Mouse (Mus musculus) layer of hippocampus, adult 9-10 months (tissue): ENCODE results near the gene Zfp874a.
"Not testable (repeated sequence)": the region's sequence is repeated elsewhere in the genome, so short reads cannot be mapped to it uniquely, and the experiment has no call there.

Experiments
- DNase-seq: peaks from one replicate; pipeline ENCODE4 v3.0.0; 2022; ENCODE audit warnings: low spot score

The Zfp874a gene

DNA sequence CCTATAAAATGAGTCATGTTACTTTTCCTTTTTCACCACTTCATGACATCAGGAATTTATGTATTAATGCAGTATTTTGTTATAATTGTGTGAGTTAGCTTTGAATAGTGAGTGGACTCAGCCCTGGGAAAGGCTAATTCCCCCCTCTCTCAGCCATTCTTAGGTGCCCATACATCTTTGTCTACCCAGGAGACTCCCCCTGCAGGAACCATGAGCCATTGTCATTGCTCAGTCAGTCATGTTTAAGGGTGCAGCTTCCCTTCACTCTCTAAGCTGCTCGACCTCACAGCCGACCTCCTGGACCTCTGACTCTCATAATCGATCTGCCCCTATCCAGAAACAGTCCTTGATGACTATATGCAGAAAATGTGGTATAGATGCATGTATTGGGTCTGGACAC is 75.2 kb downstream of the Zfp874a start:
- not testable (repeated sequence) for DNase-seq

DNA sequence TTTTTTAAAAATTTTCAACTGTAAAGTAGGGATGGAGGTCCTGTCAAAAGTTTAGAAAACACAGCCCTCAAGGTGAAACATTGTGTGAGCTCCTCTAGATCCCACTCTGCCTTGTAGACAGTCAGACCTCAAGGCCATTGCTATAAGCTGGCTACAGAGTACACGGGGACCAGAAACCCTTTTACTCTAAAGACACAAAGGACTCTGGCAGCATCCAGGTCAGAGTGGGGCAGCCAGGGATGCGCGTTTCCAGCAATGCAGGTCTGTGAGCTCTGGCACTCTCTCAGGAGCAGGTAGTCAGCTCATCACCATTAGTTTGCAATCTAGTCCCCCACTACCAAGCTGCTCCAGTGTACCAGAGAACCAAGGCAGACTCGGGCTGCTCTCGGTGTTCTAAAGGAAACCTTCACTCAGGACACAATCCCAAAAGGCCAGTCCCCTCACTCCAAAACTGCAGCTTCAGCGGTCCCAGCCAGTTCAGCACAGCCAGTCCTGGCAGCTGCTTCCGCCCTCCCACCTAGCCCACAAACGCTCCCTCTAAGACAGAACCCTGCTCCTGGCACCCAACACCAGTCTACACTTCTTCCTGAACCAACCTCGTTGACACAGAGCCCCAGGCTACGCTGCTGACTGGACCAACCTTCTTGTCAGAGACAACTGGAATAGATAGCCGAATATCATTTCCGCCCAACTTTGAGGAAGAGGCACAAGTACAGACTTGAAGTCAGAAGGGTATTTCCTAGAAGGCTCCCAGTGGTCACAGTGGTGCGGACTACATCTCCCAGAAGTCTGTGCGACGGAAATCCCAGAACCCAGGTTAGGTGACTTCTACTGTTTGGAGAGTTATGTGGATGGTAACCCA is 76.1 kb downstream of the Zfp874a start, which contains the start of the genes Gm28041 and Zfp456:
Gene Gm28041, minus strand, starts transcription at position 684 of the 862 bp plus-strand sequence.
Gene Zfp456, minus strand, starts transcription at position 761 of the 862 bp plus-strand sequence.
- not testable (repeated sequence) for DNase-seq
